Mouse (Mus musculus): ENCODE data around the gene Shisa5.

DNA sequence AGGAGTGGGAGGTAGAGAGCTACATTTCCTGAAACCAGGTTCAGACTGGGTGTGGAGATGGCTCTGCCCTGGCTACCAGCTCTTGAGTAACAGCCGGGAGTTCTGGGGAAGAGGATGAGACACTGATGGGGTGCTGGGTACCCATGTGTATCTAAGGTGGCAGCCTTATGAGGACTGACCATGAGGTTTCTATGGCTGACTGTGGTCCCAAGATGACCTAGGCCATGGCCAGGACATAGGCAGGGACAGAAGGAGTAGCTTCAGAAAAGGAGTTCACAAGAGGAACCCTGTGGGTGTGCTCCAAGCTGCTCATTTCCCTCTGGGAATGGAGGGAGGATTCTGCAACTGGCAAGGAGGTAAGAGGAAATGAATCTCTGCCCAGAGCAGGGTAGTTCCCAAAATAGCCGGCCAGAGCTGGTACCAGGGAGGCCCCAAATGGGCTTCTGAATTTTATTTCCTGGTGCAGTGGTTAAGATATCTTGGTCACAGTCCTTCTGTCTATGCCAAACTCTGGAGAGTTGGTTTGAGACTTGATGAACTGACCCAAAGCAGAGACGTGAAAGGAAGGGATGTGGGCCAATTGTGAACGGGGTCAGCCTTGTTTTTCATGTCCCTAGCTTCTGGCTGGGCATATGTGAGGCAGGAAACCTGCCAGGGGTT lies 48.4 kb upstream of the Shisa5 start:
- TF ChIP-seq CTCF (IDR thresholded peaks at IDR 0.05; ENCODE audit: low read depth, low read length) = no peak
- TF ChIP-seq EP300 (IDR thresholded peaks at IDR 0.05; ENCODE audit: insufficient read depth, low read depth, low read length) = no peak
- TF ChIP-seq POLR2A (IDR thresholded peaks at IDR 0.05; ENCODE audit: insufficient read depth, low read length) = no peak

Data from ES-Bruce4 (cell line).